Mouse (Mus musculus) adipocyte (in vitro differentiated cells): ENCODE results near the gene Stam.
"Not testable (repeated sequence)": the region's sequence is repeated elsewhere in the genome, so short reads cannot be mapped to it uniquely, and the experiment has no call there.

Source experiments
- DNase-seq: peaks from one replicate; pipeline ENCODE4 v3.0.0-alpha.2; 2016; ENCODE audit warnings: low spot score

Gene Stam

GRCm38 (mm10) chr2:14192046-14192445 is 118.1 kb downstream of the Stam start:
- no peak for DNase-seq

- not testable (repeated sequence) for DNase-seq
Observed at GRCm38 (mm10) chr2:14198325-14198903, 124.5 kb downstream of the Stam start.
